Mouse (Mus musculus) embryo, embryonic 10.5 days (tissue): ENCODE results near the gene Rnf149.
"Not testable (repeated sequence)": the region's sequence is repeated elsewhere in the genome, so short reads cannot be mapped to it uniquely, and the experiment has no call there.

Source experiments
- DNase-seq: peaks from one replicate; pipeline ENCODE4 v3.0.0-alpha.2; 2015; ENCODE audit warnings: low spot score

Rnf149 gene

GRCm38 (mm10) chr1:39577253-39577705, at the start of gene Rnf149:
Gene Rnf149, minus strand, starts transcription at chr1:39577405.
- DNase-seq, result peak; percentile 93

- DNase-seq, result no peak
Observed at GRCm38 (mm10) chr1:39625491-39625890, 48.3 kb upstream of the Rnf149 start.

GRCm38 (mm10) chr1:39623729-39624128, 46.5 kb upstream of the Rnf149 start:
- no peak for DNase-seq

GRCm38 (mm10) chr1:39623106-39623505, 45.9 kb upstream of the Rnf149 start:
- DNase-seq, result no peak

GRCm38 (mm10) chr1:39618524-39618923, 41.3 kb upstream of the Rnf149 start:
- DNase-seq, result peak; percentile 22

GRCm38 (mm10) chr1:39615526-39615925, 38.3 kb upstream of the Rnf149 start:
- DNase-seq, result no peak

GRCm38 (mm10) chr1:39614462-39615279, 37.5 kb upstream of the Rnf149 start:
- DNase-seq, result peak; percentile 81

GRCm38 (mm10) chr1:39613061-39613460, 35.9 kb upstream of the Rnf149 start:
- no peak for DNase-seq

- no peak for DNase-seq
Observed at GRCm38 (mm10) chr1:39612491-39612890, 35.3 kb upstream of the Rnf149 start.

- DNase-seq, result no peak
Observed at GRCm38 (mm10) chr1:39608534-39608933, 31.3 kb upstream of the Rnf149 start.

- DNase-seq, result no peak
Observed at GRCm38 (mm10) chr1:39602477-39602876, 25.3 kb upstream of the Rnf149 start.

- no peak for DNase-seq
Observed at GRCm38 (mm10) chr1:39598726-39599125, 21.5 kb upstream of the Rnf149 start.

- DNase-seq, result not testable (repeated sequence)
Observed at GRCm38 (mm10) chr1:39597135-39597534, 19.9 kb upstream of the Rnf149 start.

- DNase-seq, result no peak
Observed at GRCm38 (mm10) chr1:39593836-39594235, 16.6 kb upstream of the Rnf149 start.

GRCm38 (mm10) chr1:39592090-39592489, 14.9 kb upstream of the Rnf149 start:
- no peak for DNase-seq

GRCm38 (mm10) chr1:39591557-39591956, 14.4 kb upstream of the Rnf149 start:
- DNase-seq, result not testable (repeated sequence)

GRCm38 (mm10) chr1:39590193-39590592, 13.0 kb upstream of the Rnf149 start:
- DNase-seq, result no peak

- no peak for DNase-seq
Observed at GRCm38 (mm10) chr1:39585416-39585815, 8.2 kb upstream of the Rnf149 start.

GRCm38 (mm10) chr1:39583173-39583572, 6.0 kb upstream of the Rnf149 start:
- DNase-seq, result no peak

- DNase-seq, result no peak
Observed at GRCm38 (mm10) chr1:39581215-39581614, 4.0 kb upstream of the Rnf149 start.

- DNase-seq, result no peak
Observed at GRCm38 (mm10) chr1:39579139-39579538, 1.9 kb upstream of the Rnf149 start.

- no peak for DNase-seq
Observed at GRCm38 (mm10) chr1:39578446-39578845, 1.2 kb upstream of the Rnf149 start.

- peak; percentile 66 for DNase-seq
Observed at GRCm38 (mm10) chr1:39576431-39577243, 568 bp downstream of the Rnf149 start.
